Mouse (Mus musculus): ENCODE measurements around the gene Cxcl12.

Gene Cxcl12

GRCm38 (mm10) chr6:117173876-117174275, 5.5 kb downstream of the Cxcl12 start:
- peak; percentile 33 to 67 for DNase-seq (ENCODE audit: low spot score in 2 of 2)

GRCm38 (mm10) chr6:117175113-117175793, 6.9 kb downstream of the Cxcl12 start:
- no peak for DNase-seq (ENCODE audit: low spot score in 2 of 2)

- DNase-seq (ENCODE audit: low spot score in 2 of 2), result no peak
Measured at GRCm38 (mm10) chr6:117176406-117176805, 8.1 kb downstream of the Cxcl12 start.

GRCm38 (mm10) chr6:117180303-117180702, 12.0 kb downstream of the Cxcl12 start:
- no peak for DNase-seq (ENCODE audit: low spot score in 2 of 2)

GRCm38 (mm10) chr6:117185381-117185780, 17.0 kb downstream of the Cxcl12 start:
- no peak for DNase-seq (ENCODE audit: low spot score in 2 of 2)

DNA sequence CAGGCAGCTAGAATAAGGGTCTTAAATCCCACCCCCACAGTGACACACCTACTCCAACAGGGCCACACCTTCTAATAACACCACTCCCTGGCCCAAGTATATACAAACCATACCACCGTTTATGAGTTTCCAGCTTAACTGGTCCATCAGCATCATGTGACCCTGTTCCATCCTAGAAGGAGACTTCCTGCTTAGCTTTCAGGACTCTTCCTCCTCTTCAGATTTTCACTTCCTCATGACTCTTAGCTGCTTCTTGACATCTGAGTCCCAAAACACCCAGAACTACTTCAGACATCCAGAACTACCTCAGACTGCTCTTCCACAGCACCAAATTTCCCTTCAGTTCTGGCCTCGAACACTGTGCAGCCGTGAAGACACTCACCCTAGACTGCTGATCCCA, 22.1 kb downstream of the Cxcl12 start:
- no peak for DNase-seq (ENCODE audit: low spot score in 2 of 2)

- no peak for DNase-seq (ENCODE audit: low spot score in 2 of 2)
Measured at GRCm38 (mm10) chr6:117191741-117192140, 23.4 kb downstream of the Cxcl12 start.

DNA sequence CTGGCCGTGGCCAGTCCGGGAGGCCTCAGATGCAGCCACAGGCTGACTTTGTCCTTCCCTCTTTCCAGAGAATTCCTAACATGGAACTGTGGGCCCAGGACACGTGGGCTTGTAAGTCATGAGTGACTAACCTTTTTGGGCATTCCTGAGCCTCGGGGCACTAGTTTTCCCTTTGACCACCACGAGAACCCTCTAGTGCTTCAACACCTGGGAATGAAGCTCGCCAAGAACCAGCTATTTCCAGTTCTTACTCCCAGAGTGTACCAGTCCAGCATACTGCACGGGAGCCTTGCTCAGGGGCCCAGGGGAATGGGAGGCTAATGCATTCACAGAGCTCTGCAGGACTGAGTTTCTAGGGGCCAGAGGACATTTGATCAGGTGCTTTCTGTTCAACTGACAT, 24.3 kb downstream of the Cxcl12 start:
- DNase-seq (ENCODE audit: low spot score in 2 of 2), result no peak

- DNase-seq (ENCODE audit: low spot score in 2 of 2), result no peak
Measured at GRCm38 (mm10) chr6:117195270-117195669, 26.9 kb downstream of the Cxcl12 start.

GRCm38 (mm10) chr6:117198871-117199270, 30.5 kb downstream of the Cxcl12 start:
- DNase-seq (ENCODE audit: low spot score in 2 of 2), result no peak

DNA sequence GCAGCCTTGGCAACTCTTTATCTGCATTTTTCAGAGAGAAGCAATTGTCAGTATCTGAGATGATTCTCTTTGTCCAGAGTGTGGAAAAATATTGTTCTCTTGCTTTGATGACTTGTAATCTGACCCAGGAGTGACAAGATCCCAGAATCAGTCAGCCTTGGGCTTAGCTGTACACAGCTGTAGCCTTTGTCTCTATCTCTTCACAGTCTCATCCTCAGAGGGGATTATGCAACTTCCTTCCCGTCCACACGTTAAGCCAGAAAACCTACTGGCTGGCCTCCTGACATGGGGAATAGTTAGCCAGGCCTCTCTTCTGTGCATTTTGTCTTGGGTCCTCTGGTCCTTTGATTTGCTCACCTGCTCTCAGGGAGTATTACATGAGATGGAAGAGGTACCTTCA, 31.4 kb downstream of the Cxcl12 start:
- no peak for DNase-seq (ENCODE audit: low spot score in 2 of 2)

DNA sequence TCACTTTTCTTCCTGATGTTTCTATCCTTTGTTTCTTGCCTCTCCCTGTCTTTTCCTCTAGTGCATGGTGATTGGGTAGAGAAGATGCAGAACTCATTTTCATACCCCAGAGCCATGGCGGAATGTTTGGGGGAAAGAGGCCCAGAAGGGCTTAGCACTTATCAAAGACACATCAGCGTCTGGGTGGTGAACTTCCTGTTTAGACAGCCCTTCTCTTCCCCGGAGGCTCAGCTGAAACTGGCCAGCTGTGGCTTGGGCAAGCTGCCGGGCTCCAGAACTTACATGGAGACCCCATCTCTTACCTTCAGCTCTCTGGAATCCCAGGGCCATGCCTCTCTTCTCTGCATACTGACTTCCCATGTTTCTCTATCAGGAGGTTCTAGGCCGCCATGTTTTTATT, 32.6 kb downstream of the Cxcl12 start:
- DNase-seq (ENCODE audit: low spot score in 2 of 2), result no peak

DNA sequence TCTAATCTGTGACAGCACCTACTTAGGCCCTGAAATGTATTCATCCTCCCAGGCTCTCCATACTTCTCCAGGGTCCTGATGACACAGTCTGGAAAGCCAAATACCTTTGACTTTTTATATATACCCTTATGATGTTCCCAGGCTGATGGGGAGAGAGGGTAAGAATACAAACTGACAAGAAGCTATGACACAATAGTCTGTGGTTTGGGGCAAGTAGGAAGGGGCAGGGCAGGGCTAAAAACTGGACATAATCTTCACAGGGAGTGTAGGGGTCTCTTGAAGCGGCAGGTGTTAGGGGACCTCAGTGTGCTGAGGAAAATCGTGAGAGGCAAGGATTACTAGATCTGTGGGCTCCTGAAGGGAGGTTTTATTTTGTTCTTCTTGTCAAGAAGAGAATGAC, 33.1 kb downstream of the Cxcl12 start:
- no peak for DNase-seq (ENCODE audit: low spot score in 2 of 2)

GRCm38 (mm10) chr6:117201859-117202258, 33.5 kb downstream of the Cxcl12 start:
- DNase-seq (ENCODE audit: low spot score in 2 of 2), result no peak

- no peak for DNase-seq (ENCODE audit: low spot score in 2 of 2)
Measured at GRCm38 (mm10) chr6:117202856-117203400, 34.6 kb downstream of the Cxcl12 start.

- no peak for DNase-seq (ENCODE audit: low spot score in 2 of 2)
Measured at GRCm38 (mm10) chr6:117204112-117204511, 35.8 kb downstream of the Cxcl12 start.

DNA sequence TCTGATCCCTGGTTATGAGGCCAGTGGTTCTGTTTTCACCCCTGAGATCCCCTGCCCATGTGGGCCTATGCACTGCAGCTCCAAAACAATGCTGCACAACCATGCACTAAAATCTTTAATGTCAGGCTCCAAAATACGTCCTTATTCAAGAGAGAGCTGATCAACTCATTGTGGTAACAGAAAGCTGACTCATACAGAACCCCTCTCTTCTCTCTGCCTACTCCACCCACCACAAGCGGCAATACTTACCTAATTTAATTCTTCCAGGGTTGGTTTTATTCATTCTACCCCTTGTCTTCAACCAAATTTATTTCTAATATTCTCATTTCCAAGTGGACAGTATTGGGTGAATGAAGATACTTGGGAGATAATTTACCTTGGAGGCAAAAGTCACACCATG, 38.5 kb downstream of the Cxcl12 start:
- DNase-seq (ENCODE audit: low spot score in 2 of 2), result no peak

GRCm38 (mm10) chr6:117207289-117207688, 39.0 kb downstream of the Cxcl12 start:
- no peak for DNase-seq (ENCODE audit: low spot score in 2 of 2)

DNA sequence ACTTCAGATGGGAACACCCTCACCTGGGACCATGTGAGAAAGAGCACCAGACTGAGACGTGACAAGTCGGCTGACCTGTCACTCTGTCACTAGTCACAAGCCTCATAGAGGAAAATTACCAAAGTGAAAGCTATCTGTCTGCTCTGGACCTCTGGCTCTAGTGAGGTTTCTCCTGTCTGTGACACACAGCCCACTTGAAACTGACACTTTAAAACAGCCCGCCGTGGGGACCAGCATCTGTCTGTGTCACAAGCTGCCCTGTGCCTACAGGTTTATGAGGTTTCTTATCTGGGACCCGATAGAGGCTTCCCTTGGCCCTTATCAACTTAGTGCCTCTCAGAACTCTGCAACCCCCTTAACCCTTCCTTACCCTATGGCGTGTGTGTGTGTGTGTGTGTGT, 41.8 kb downstream of the Cxcl12 start:
- DNase-seq (ENCODE audit: low spot score in 2 of 2), result no peak

GRCm38 (mm10) chr6:117210536-117210935, 42.2 kb downstream of the Cxcl12 start:
- DNase-seq (ENCODE audit: low spot score in 2 of 2), result no peak

DNA sequence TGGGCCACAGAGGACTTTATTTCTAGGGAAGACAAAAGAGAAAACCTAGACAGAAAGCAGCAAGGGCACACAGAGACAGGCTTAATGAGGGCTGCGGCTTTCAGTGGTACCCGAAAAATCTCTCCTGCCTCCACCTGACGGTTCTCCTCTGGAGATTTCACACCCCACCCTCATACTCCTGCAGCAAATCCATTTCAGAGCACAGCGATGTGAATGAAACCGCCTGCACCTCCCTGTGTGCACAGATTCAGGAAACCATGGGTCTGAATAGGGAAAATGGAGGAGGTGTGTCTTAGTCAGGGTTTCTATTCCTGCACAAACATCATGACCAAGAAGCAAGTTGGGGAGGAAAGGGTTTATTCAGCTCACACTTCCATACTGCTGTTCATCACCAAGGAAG, 46.2 kb downstream of the Cxcl12 start:
- no peak for DNase-seq (ENCODE audit: low spot score in 2 of 2)

DNA sequence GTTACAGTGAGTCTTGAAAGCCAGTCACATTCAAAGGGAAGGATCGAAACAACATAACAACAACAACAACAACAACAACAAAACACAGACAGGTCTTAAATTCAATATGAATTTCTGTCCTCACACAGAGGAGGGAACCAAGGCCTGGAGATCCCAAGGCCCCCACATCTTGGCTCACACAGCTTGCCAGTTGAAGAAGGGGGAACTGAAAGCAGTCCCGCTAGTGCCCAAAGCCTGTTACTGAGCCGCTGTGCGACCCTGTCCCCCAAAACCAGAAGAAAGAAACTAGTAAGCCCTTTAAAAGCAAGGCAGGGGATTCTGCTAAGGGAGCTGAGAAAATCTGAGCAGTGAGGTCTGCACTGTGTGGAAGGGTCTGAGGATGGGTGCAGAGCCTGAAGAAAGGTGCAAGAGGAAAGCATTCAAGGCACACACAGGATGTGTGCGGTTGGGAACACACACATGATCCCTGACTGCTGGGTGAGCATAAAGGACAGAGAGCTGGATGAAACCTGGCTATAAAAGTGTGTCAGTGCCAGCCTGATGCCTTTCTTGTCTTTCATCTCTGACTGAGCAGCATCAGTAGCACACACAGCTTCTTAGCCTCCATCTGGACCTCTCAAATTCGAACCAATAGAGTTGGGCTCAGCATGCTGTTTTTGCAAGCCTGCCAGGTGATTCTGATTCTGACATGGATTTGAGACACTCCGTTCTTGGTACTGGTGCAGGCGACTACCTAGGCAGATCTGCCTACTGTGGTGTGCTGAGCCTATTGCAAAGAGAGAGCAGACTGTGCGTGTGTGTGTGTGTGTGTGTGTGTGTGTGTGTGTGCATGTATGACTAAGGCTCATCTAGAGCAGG, 50.3 kb downstream of the Cxcl12 start:
- no peak for DNase-seq (ENCODE audit: low spot score in 2 of 2)

DNA sequence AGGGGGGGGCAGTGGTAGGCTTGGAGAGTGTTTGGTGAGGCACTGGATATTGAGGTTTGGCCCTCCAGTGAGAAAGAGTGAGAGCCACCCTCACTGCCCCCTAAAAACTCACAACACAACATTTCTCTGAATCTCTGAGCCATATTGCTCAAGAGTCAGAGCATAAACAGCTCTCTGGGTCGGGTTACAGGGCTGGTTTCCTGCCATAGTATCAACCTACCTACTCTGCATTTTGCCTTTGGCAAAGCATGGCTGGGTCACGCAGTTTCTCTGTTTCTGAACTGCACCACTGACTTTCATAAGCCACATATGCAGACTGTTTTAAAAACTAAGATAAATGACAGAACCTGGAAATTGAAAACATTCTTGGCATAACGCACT, 51.0 kb downstream of the Cxcl12 start:
- DNase-seq (ENCODE audit: low spot score in 2 of 2), result no peak
